Mouse (Mus musculus): ENCODE results near the gene Nme1. TPM values are rescaled to one million over a fixed set of nuclear protein-coding genes. Genes with fewer than 3 reads are reported as not detected.

Nme1 gene
- 9.6 TPM for polyA plus RNA-seq (2014; fragmentation: Illumina TruSeq; extraction: RNeasy Lipid Tissue Mini Kit (QIAGEN cat#74804); ENCODE audit: low replicate concordance)

GRCm38 (mm10) chr11:93968005-93968847, at the start of gene Nme1, which contains the start of gene Gm20390:
Nme1 (minus strand) TSS chr11:93968521.
Gm20390 (minus strand) TSS chr11:93968293.

DNA sequence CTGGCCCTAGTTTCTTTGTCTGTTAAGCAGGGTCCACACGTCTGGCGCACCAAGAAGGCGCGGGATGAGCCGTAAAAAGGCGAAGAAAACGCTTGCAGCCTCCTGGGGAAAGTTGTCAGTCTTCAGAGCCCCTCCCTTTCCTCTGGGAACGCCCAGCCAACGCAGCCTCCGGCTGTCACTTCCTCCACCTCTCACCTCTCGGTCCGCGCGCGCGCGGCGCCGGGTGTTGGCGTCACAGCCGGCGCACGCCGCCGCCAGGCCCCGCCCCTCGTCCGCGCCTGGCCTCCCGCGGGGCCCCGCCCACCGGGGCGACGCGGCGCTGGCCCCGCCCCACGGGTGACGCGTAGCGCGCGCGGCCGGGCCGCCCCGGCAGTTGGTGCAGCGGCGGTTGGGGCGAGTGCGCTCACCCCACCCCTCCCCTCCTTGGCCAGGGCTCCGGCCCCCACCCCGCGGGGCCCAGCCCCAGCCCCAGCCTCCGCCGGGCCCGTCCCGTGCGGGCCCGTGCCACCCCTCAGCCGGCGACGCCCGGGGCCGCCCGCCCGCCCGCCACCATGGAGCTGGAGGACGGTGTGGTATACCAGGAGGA, 27.5 kb upstream of the Nme1 start, which contains the start of gene Spag9:
Spag9 (plus strand) TSS at position 372 of the 586 bp plus-strand sequence.

DNA sequence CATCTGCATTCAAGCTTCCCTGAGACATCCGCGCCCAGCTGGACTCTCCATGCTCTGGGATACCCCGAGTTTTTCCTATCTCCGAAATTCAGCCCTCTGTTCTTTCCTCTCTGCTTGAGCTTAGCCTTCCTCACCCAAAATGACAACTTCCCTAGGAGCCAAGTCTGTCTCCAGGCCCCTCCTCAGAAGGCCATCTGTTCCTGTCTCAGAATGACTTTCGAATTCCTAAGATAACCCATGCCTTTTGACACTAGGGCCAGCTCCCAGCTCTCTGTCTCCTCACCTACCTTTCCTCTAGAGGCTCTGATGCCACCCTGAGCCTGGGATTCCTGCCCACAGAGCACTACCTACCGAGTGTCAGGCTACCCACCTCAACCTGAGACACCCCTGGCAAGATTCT, 12.2 kb downstream of the Nme1 start, which contains the start of gene Nme2:
Nme2 (minus strand) TSS at position 101 of the 400 bp plus-strand sequence.

Other genes with a start within 250 kb of the Nme1 start
- gene Utp18, start 82.8 kb downstream of the Nme1 start, polyA plus RNA-seq (2014; fragmentation: Illumina TruSeq; extraction: RNeasy Lipid Tissue Mini Kit (QIAGEN cat#74804); ENCODE audit: low replicate concordance) = 37.7 TPM
- 52.5 TPM for gene Mbtd1, start 82.7 kb downstream of the Nme1 start, polyA plus RNA-seq (2014; fragmentation: Illumina TruSeq; extraction: RNeasy Lipid Tissue Mini Kit (QIAGEN cat#74804); ENCODE audit: low replicate concordance)
- 54.4 TPM for gene Nme2, start 12.3 kb downstream of the Nme1 start, polyA plus RNA-seq (2014; fragmentation: Illumina TruSeq; extraction: RNeasy Lipid Tissue Mini Kit (QIAGEN cat#74804); ENCODE audit: low replicate concordance)
- gene Gm20390, start 228 bp downstream of the Nme1 start, polyA plus RNA-seq (2014; fragmentation: Illumina TruSeq; extraction: RNeasy Lipid Tissue Mini Kit (QIAGEN cat#74804); ENCODE audit: low replicate concordance) = not detected
- gene Spag9, start 27.6 kb upstream of the Nme1 start, polyA plus RNA-seq (2014; fragmentation: Illumina TruSeq; extraction: RNeasy Lipid Tissue Mini Kit (QIAGEN cat#74804); ENCODE audit: low replicate concordance) = 107 TPM
- gene Tob1, start 242.9 kb upstream of the Nme1 start, polyA plus RNA-seq (2014; fragmentation: Illumina TruSeq; extraction: RNeasy Lipid Tissue Mini Kit (QIAGEN cat#74804); ENCODE audit: low replicate concordance) = 476 TPM